Comparison of ENCODE assay signal across 15 mouse cellular contexts in the genomic region with DNA sequence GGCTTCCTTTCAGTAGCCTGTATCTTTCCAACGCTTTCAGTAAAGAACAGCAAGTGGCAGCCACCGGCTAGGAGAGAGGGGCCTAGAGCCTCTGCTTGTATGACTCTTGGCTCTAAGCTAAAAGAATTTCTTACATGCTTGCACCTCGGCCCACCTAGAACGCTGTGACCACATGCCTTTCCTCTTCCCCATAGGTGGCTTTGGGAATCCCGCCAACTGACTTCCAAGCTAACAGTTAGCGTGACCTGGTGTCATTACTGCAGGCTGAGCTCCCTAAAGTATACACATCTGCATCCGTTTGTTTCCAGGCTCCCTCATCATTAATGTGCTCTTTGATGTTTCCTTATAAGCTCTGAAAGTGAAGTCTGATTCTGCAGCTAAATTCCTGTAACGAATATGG. TPM values are rescaled to one million over a fixed set of nuclear protein-coding genes. Genes with fewer than 3 reads are reported as not detected.
DNase-seq lines count a peak whose midpoint lies in the region; ATAC-seq and TF ChIP-seq lines count a peak whose summit lies in the region.
"Had no signal": no experiment of that assay in that cellular context is flagged by ENCODE, and none has a peak within 500 bp of the region (broad histone marks: within the 10 kb centered on the region; RNA-seq: fewer than 3 reads in every experiment).

No protein-coding gene starts in this region.

- H3K27ac ChIP-seq in left cerebral cortex, adult 2 months, result peak overlapping the region; percentile 97
- H3K27ac ChIP-seq in forebrain, embryonic 14.5 days (ENCODE audit: low read depth, low read length), result peak overlapping the region; percentile 80
- H3K27ac ChIP-seq in limb, embryonic 12.5 days, result peak overlapping the region; percentile 50
- H3K27ac ChIP-seq in neural tube, embryonic 15.5 days (replicated peaks), result peak overlapping the region; percentile 95
- H3K27ac ChIP-seq in lung, postnatal 0 days (ENCODE audit: low read length), result no peak overlapping the region

- no peak for TF ChIP-seq EP300 in lung, postnatal 0 days (IDR thresholded peaks at IDR 0.05)

- intact Hi-C loops in left cerebral cortex, adult 2 months (cut with DNase I), result loop anchor here (1.0 to 10.0 kb wide), 5 partner anchors 89 to 399 kb away; no protein-coding TSS in a partner anchor

- no peaks in the 10 kb centered on the region for H3K27me3 ChIP-seq in forebrain, embryonic 14.5 days (replicated peaks; ENCODE audit: control insufficient read depth, insufficient read depth, low read length)
- H3K27me3 ChIP-seq in limb, embryonic 12.5 days, result no peaks in the 10 kb centered on the region
- H3K27me3 ChIP-seq in neural tube, embryonic 15.5 days (replicated peaks), result no peaks in the 10 kb centered on the region
- no peaks in the 10 kb centered on the region for H3K27me3 ChIP-seq in lung, postnatal 0 days (replicated peaks; ENCODE audit: insufficient read depth, low read length)

- H3K36me3 ChIP-seq in forebrain, embryonic 14.5 days (ENCODE audit: control insufficient read depth, insufficient read depth, low read length), result 0 out of 2 replicates have a peak, but pooled peaks cover 8% of the 10 kb centered on the region
- 0 out of 2 replicates have a peak, but pooled peaks cover 6% of the 10 kb centered on the region for H3K36me3 ChIP-seq in limb, embryonic 12.5 days
- 0 out of 2 replicates have a peak, but pooled peaks cover 6% of the 10 kb centered on the region for H3K36me3 ChIP-seq in neural tube, embryonic 15.5 days
- no peaks in the 10 kb centered on the region for H3K36me3 ChIP-seq in lung, postnatal 0 days (ENCODE audit: insufficient read depth, low read length)

- H3K4me3 ChIP-seq in left cerebral cortex, adult 2 months, result no peak overlapping the region; the same call in 1 of the 2 replicates
- peak overlapping the region; percentile 47; the same call in 1 of the 2 replicates for H3K4me3 ChIP-seq in forebrain, embryonic 14.5 days (ENCODE audit: low read depth, low read length)
- H3K4me3 ChIP-seq in limb, embryonic 12.5 days (replicated peaks), result peak overlapping the region; percentile 59; the same call in 1 of the 2 replicates
- H3K4me3 ChIP-seq in neural tube, embryonic 15.5 days (replicated peaks), result peak overlapping the region; percentile 73
- H3K4me3 ChIP-seq in lung, postnatal 0 days (ENCODE audit: low read depth, low read length), result no peak overlapping the region

- no peak for ATAC-seq in forebrain, embryonic 14.5 days
- ATAC-seq in limb, embryonic 12.5 days (ENCODE audit: insufficient number of reproducible peaks, insufficient read depth, low FRiP score, low TSS enrichment, low read depth), result no peak
- ATAC-seq in neural tube, embryonic 15.5 days (ENCODE audit: low FRiP score), result no peak
- no peak for ATAC-seq in lung, postnatal 0 days

- H3K4me2 ChIP-seq in forebrain, embryonic 14.5 days (ENCODE audit: low read length), result peak overlapping the region; percentile 61
- no peak overlapping the region for H3K4me2 ChIP-seq in limb, embryonic 12.5 days
- H3K4me2 ChIP-seq in neural tube, embryonic 15.5 days, result peak overlapping the region; percentile 75
- no peak overlapping the region for H3K4me2 ChIP-seq in lung, postnatal 0 days (replicated peaks; ENCODE audit: low read depth, low read length)

- WGBS in forebrain, embryonic 14.5 days, result 87% methylated on average over 8 of the region's 8 CpGs
- 42% methylated on average over 8 of the region's 8 CpGs for WGBS in limb, embryonic 12.5 days
- WGBS in neural tube, embryonic 15.5 days, result 69% methylated on average over 8 of the region's 8 CpGs
- WGBS in lung, postnatal 0 days, result 61% methylated on average over 8 of the region's 8 CpGs

- peak overlapping the region; percentile 67; the same call in 1 of the 2 replicates for H3K9ac ChIP-seq in forebrain, embryonic 14.5 days (ENCODE audit: low read length)
- H3K9ac ChIP-seq in limb, embryonic 12.5 days (replicated peaks), result no peak overlapping the region
- H3K9ac ChIP-seq in neural tube, embryonic 15.5 days (replicated peaks), result peak overlapping the region; percentile 74
- H3K9ac ChIP-seq in lung, postnatal 0 days (replicated peaks; ENCODE audit: low read depth), result no peak overlapping the region

- peaks cover 13% of the 10 kb centered on the region; the same call in 1 of the 2 replicates for H3K4me1 ChIP-seq in forebrain, embryonic 14.5 days (ENCODE audit: control insufficient read depth, insufficient read depth, low read length)
- peaks cover 25% of the 10 kb centered on the region for H3K4me1 ChIP-seq in limb, embryonic 12.5 days (replicated peaks)
- peaks cover 30% of the 10 kb centered on the region for H3K4me1 ChIP-seq in neural tube, embryonic 15.5 days
- 0 out of 2 replicates have a peak, but pooled peaks cover 2% of the 10 kb centered on the region for H3K4me1 ChIP-seq in lung, postnatal 0 days (ENCODE audit: insufficient read depth, low read depth, low read length)

- H3K9me3 ChIP-seq in forebrain, embryonic 14.5 days (replicated peaks; ENCODE audit: control insufficient read depth, low read length), result no peaks in the 10 kb centered on the region
- H3K9me3 ChIP-seq in limb, embryonic 12.5 days, result no peaks in the 10 kb centered on the region
- no peaks in the 10 kb centered on the region for H3K9me3 ChIP-seq in neural tube, embryonic 15.5 days (replicated peaks)
- H3K9me3 ChIP-seq in lung, postnatal 0 days (ENCODE audit: low read length), result no peaks in the 10 kb centered on the region

- no peak for DNase-seq in left cerebral cortex, adult 2 months (ENCODE audit: extremely low spot score in 1 of 2, low spot score in 2 of 2)
- DNase-seq in left cerebral cortex, adult 8-10 months (ENCODE audit: low spot score in 2 of 2), result no peak
- DNase-seq in forebrain, embryonic 14.5 days (ENCODE audit: low spot score), result no peak
- no peak for DNase-seq in lung, postnatal 0 days (ENCODE audit: low spot score)
- no peak for DNase-seq in adipocyte (ENCODE audit: low spot score)
- DNase-seq: adrenal gland, postnatal 36 days; kidney, postnatal 36 days; lung, adult 18-20 months; thymus, postnatal 4 days had no signal

- TF ChIP-seq CTCF in left cerebral cortex, adult 2 months (IDR thresholded peaks at IDR 0.05), result no peak
- no peak for TF ChIP-seq CTCF in lung, postnatal 0 days (IDR thresholded peaks at IDR 0.05)

RNA-seq across cellular contexts. Expression of gene B9d1, which starts 1.0 kb away (rescaled TPM):
- total RNA-seq in left cerebral cortex, adult 2 months (2021), result 10 to 100 TPM; 39.1 to 43.8 TPM
- total RNA-seq in left cerebral cortex, adult 8-10 months (2022), result 10 to 100 TPM; 46.9 to 57.8 (median 47.2) TPM
- polyA plus RNA-seq in forebrain, embryonic 14.5 days (2014; fragmentation: Nextera tagmentation; extraction: Ambion mirVana), result 38.9 and 55.5 TPM in 2 replicates
- polyA plus RNA-seq in limb, embryonic 12.5 days (2016; fragmentation: Nextera tagmentation; extraction: Ambion mirVana), result 37.5 and 38.5 TPM in 2 replicates
- 28.6 and 31.2 TPM in 2 replicates for polyA plus RNA-seq in neural tube, embryonic 15.5 days (2015; fragmentation: Nextera tagmentation; extraction: Ambion mirVana)
- 16.8 and 17.1 TPM in 2 replicates for polyA plus RNA-seq in lung, postnatal 0 days (2015; fragmentation: Nextera tagmentation; extraction: Ambion mirVana)
- total RNA-seq: granulocyte monocyte progenitor cell, adult 5-6 weeks; monocyte, adult 5-6 weeks had no signal

RNA-seq across cellular contexts. Expression of gene Mapk7, which starts 9.7 kb away (rescaled TPM):
- 10 to 100 TPM; 19.8 to 20.3 TPM for total RNA-seq in left cerebral cortex, adult 2 months (2021)
- total RNA-seq in left cerebral cortex, adult 8-10 months (2022), result 10 to 100 TPM; 19.5 to 22.4 (median 21.0) TPM
- polyA plus RNA-seq in forebrain, embryonic 14.5 days (2014; fragmentation: Nextera tagmentation; extraction: Ambion mirVana), result 59.0 and 75.8 TPM in 2 replicates
- 85.0 and 93.7 TPM in 2 replicates for polyA plus RNA-seq in limb, embryonic 12.5 days (2016; fragmentation: Nextera tagmentation; extraction: Ambion mirVana)
- polyA plus RNA-seq in neural tube, embryonic 15.5 days (2015; fragmentation: Nextera tagmentation; extraction: Ambion mirVana), result 65.9 and 67.7 TPM in 2 replicates
- polyA plus RNA-seq in lung, postnatal 0 days (2015; fragmentation: Nextera tagmentation; extraction: Ambion mirVana), result 36.2 and 39.5 TPM in 2 replicates

RNA-seq across cellular contexts. Expression of gene Mfap4, which starts 18.7 kb away (rescaled TPM):
- total RNA-seq in left cerebral cortex, adult 2 months (2021), result 1 to 10 TPM; 2.5 to 2.7 TPM
- 1 to 10 TPM; 1.9 to 4.0 (median 3.1) TPM for total RNA-seq in left cerebral cortex, adult 8-10 months (2022)
- 51.6 and 65.7 TPM in 2 replicates for polyA plus RNA-seq in forebrain, embryonic 14.5 days (2014; fragmentation: Nextera tagmentation; extraction: Ambion mirVana)
- 198 and 239 TPM in 2 replicates for polyA plus RNA-seq in limb, embryonic 12.5 days (2016; fragmentation: Nextera tagmentation; extraction: Ambion mirVana)
- polyA plus RNA-seq in neural tube, embryonic 15.5 days (2015; fragmentation: Nextera tagmentation; extraction: Ambion mirVana), result 48.3 and 73.6 TPM in 2 replicates
- 2,152 and 2,309 TPM in 2 replicates for polyA plus RNA-seq in lung, postnatal 0 days (2015; fragmentation: Nextera tagmentation; extraction: Ambion mirVana)
- total RNA-seq: common myeloid progenitor, adult 5-6 weeks; granulocyte monocyte progenitor cell, adult 5-6 weeks; hematopoietic stem cell, adult 5-6 weeks; monocyte, adult 5-6 weeks had no signal

RNA-seq across cellular contexts. Expression of gene Rnf112, which starts 50.0 kb away (rescaled TPM):
- 100 to 1,000 TPM; 328 to 336 TPM for total RNA-seq in left cerebral cortex, adult 2 months (2021)
- total RNA-seq in left cerebral cortex, adult 8-10 months (2022), result 100 to 1,000 TPM; 223 to 281 (median 257) TPM
- polyA plus RNA-seq in forebrain, embryonic 14.5 days (2014; fragmentation: Nextera tagmentation; extraction: Ambion mirVana), result 6.9 and 10.3 TPM in 2 replicates
- polyA plus RNA-seq in limb, embryonic 12.5 days (2016; fragmentation: Nextera tagmentation; extraction: Ambion mirVana), result 0.63 and 0.69 TPM in 2 replicates
- polyA plus RNA-seq in neural tube, embryonic 15.5 days (2015; fragmentation: Nextera tagmentation; extraction: Ambion mirVana), result 24.1 and 32.9 TPM in 2 replicates
- polyA plus RNA-seq in lung, postnatal 0 days (2015; fragmentation: Nextera tagmentation; extraction: Ambion mirVana), result 0.24 and 0.32 TPM in 2 replicates
- total RNA-seq: common myeloid progenitor, adult 5-6 weeks; granulocyte monocyte progenitor cell, adult 5-6 weeks; hematopoietic stem cell, adult 5-6 weeks; monocyte, adult 5-6 weeks had no signal

Comparison
In these comparisons a context has a peak if more than half of its experiments do, and no peak if none do; other contexts are left out.
1. H3K4me3 ChIP-seq: peak in forebrain, embryonic 14.5 days (single experiment), limb, embryonic 12.5 days (single experiment) and neural tube, embryonic 15.5 days (single experiment); none in left cerebral cortex, adult 2 months (single experiment) and lung, postnatal 0 days (single experiment).
2. H3K4me2 ChIP-seq: peak in forebrain, embryonic 14.5 days (single experiment) and neural tube, embryonic 15.5 days (single experiment); none in limb, embryonic 12.5 days (single experiment) and lung, postnatal 0 days (single experiment).
3. H3K9ac ChIP-seq: peak in forebrain, embryonic 14.5 days (single experiment) and neural tube, embryonic 15.5 days (single experiment); none in limb, embryonic 12.5 days (single experiment) and lung, postnatal 0 days (single experiment).